Mouse (Mus musculus) WW6 (cell line): ENCODE measurements around the gene Mfsd2a.

Experiments used
- DNase-seq: peaks from one replicate; pipeline ENCODE4 v3.0.0-alpha.2; 2013; ENCODE audit warnings: low read depth, low spot score

The Mfsd2a gene

GRCm38 (mm10) chr4:122978850-122979249, 17.9 kb upstream of the Mfsd2a start:
- no peak for DNase-seq

- DNase-seq = no peak
Observed at GRCm38 (mm10) chr4:122976885-122977284, 15.9 kb upstream of the Mfsd2a start.

GRCm38 (mm10) chr4:122974976-122975520, 14.1 kb upstream of the Mfsd2a start:
- DNase-seq = no peak

GRCm38 (mm10) chr4:122972056-122972455, 11.1 kb upstream of the Mfsd2a start:
- no peak for DNase-seq

GRCm38 (mm10) chr4:122971646-122972045, 10.7 kb upstream of the Mfsd2a start:
- no peak for DNase-seq

GRCm38 (mm10) chr4:122971191-122971590, 10.2 kb upstream of the Mfsd2a start:
- DNase-seq = no peak

GRCm38 (mm10) chr4:122968106-122968505, 7.1 kb upstream of the Mfsd2a start:
- no peak for DNase-seq

GRCm38 (mm10) chr4:122962751-122963150, 1.8 kb upstream of the Mfsd2a start:
- no peak for DNase-seq

- DNase-seq = no peak
Observed at GRCm38 (mm10) chr4:122961589-122961988, 601 bp upstream of the Mfsd2a start.

GRCm38 (mm10) chr4:122960321-122961099, 478 bp downstream of the Mfsd2a start:
- no peak for DNase-seq

GRCm38 (mm10) chr4:122959816-122960215, 1.2 kb downstream of the Mfsd2a start:
- DNase-seq = no peak

GRCm38 (mm10) chr4:122958491-122959031, 2.4 kb downstream of the Mfsd2a start:
- no peak for DNase-seq

- DNase-seq = no peak
Observed at GRCm38 (mm10) chr4:122956301-122956700, 4.7 kb downstream of the Mfsd2a start.

GRCm38 (mm10) chr4:122955412-122956136, 5.4 kb downstream of the Mfsd2a start:
- peak; percentile 68 for DNase-seq

- no peak for DNase-seq
Observed at GRCm38 (mm10) chr4:122954680-122955411, 6.1 kb downstream of the Mfsd2a start.

GRCm38 (mm10) chr4:122949096-122949495, 11.9 kb downstream of the Mfsd2a start:
- DNase-seq = no peak

GRCm38 (mm10) chr4:122947223-122947622, 13.8 kb downstream of the Mfsd2a start:
- no peak for DNase-seq

GRCm38 (mm10) chr4:122944408-122944807, 16.6 kb downstream of the Mfsd2a start:
- no peak for DNase-seq

GRCm38 (mm10) chr4:122939048-122939796, 21.8 kb downstream of the Mfsd2a start:
- no peak for DNase-seq

GRCm38 (mm10) chr4:122937489-122937888, 23.5 kb downstream of the Mfsd2a start:
- no peak for DNase-seq
